In the genomic region with DNA sequence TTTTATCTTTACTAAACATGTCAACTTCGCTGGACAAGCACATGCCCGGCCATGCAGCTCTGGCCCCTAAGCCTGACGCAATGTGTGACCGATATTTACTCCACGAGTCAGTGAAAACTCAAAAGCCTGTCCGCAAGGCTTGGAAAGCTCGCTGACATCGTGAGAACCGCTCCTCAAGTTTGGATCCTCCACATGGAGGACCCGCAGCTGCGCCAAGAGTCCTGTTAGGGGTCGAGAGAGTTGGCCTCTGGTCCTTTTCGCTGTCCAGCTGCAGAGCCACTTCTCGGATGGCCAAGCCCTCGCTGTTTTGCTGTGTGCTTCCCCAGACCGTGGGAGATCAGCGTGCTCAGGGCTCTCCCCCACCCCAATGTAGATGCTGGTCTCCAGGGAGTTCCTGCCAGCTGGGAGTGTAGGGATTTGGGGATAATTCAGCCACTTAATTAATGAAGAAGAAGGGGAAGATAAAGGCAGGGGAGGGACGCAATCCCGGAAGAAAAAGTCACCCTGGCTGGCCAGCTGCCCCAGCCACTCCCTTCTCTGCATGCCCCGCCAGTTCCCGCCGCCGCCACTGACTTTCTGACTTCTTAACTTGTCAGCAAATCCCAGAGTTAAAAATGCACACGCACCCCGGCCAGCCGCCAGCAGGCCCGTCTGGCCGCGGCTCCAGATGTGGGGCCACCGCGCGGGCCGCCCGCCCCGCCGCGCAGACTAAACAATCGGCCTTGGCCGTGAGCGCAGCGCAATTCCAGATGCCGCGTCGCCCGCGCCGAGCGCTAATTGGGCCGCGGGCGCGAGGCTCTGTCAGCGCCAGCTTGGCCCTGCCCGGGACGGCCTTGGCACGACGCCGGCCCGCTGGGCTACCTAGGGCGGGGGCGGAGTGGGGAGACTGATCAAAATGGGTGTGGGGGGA, we compare ENCODE assay signal across 8 mouse cellular contexts. TPM values are rescaled to one million over a fixed set of nuclear protein-coding genes. Genes with fewer than 3 reads are reported as not detected.
A peak's percentile ranks its signal among the peaks of the same experiment; 100 is the strongest.
DNase-seq lines count a peak whose midpoint lies in the region; ATAC-seq and TF ChIP-seq lines count a peak whose summit lies in the region.

No protein-coding gene starts in this region.

- 2% methylated on average over 61 of the region's 61 CpGs for WGBS in forebrain, embryonic 16.5 days
- WGBS in hindbrain, embryonic 10.5 days, result 2% methylated on average over 61 of the region's 61 CpGs

- H3K9me3 ChIP-seq in ES-Bruce4 (replicated peaks; ENCODE audit: control insufficient read depth, insufficient read depth, low read length, poor library complexity, severe bottlenecking), result no peaks in the 10 kb centered on the region
- no peaks in the 10 kb centered on the region for H3K9me3 ChIP-seq in forebrain, embryonic 16.5 days (ENCODE audit: control insufficient read depth, low read length)
- 0 out of 2 replicates have a peak, but pooled peaks cover 3% of the 10 kb centered on the region for H3K9me3 ChIP-seq in hindbrain, embryonic 10.5 days

- no peak overlapping the region for H3K27ac ChIP-seq in ES-Bruce4 (ENCODE audit: insufficient read depth, low read length)
- no peak overlapping the region for H3K27ac ChIP-seq in forebrain, embryonic 16.5 days (ENCODE audit: low read length)
- peak overlapping the region; percentile 87 for H3K27ac ChIP-seq in hindbrain, embryonic 10.5 days

- TF ChIP-seq POLR2A in ES-Bruce4 (IDR thresholded peaks at IDR 0.05; ENCODE audit: insufficient read depth, low read length), result no peak

- H3K9ac ChIP-seq in ES-Bruce4 (ENCODE audit: low read depth, poor library complexity, severe bottlenecking), result peak overlapping the region; percentile 51
- peak overlapping the region; percentile 58 for H3K9ac ChIP-seq in forebrain, embryonic 16.5 days (replicated peaks; ENCODE audit: low read depth, low read length)

- H3K4me1 ChIP-seq in ES-Bruce4 (ENCODE audit: control insufficient read depth, insufficient read depth, low read length), result peaks cover 2% of the 10 kb centered on the region
- H3K4me1 ChIP-seq in forebrain, embryonic 16.5 days (replicated peaks; ENCODE audit: control insufficient read depth, insufficient read depth, low read length), result peaks cover 36% of the 10 kb centered on the region
- peaks cover 49% of the 10 kb centered on the region for H3K4me1 ChIP-seq in hindbrain, embryonic 10.5 days (replicated peaks)

- H3K36me3 ChIP-seq in ES-Bruce4 (ENCODE audit: control insufficient read depth, insufficient read depth, low read length, poor library complexity, severe bottlenecking), result no peaks in the 10 kb centered on the region
- H3K36me3 ChIP-seq in forebrain, embryonic 16.5 days (ENCODE audit: control insufficient read depth, insufficient read depth), result no peaks in the 10 kb centered on the region
- no peaks in the 10 kb centered on the region for H3K36me3 ChIP-seq in hindbrain, embryonic 10.5 days

- H3K4me3 ChIP-seq in ES-Bruce4 (ENCODE audit: low read depth, low read length), result peak overlapping the region; percentile 37
- peak overlapping the region; percentile 41 for H3K4me3 ChIP-seq in forebrain, embryonic 16.5 days (replicated peaks; ENCODE audit: low read length)
- peak overlapping the region; percentile 49 for H3K4me3 ChIP-seq in hindbrain, embryonic 10.5 days

- peak overlapping the region; percentile 81 for H3K4me2 ChIP-seq in forebrain, embryonic 16.5 days (ENCODE audit: low read length)

- ATAC-seq in forebrain, embryonic 16.5 days, result peak; percentile 49

- no peak for TF ChIP-seq CTCF in ES-Bruce4 (IDR thresholded peaks at IDR 0.05; ENCODE audit: low read depth, low read length)

- H3K27me3 ChIP-seq in ES-Bruce4 (ENCODE audit: control insufficient read depth, insufficient read depth, low read length, poor library complexity, severe bottlenecking), result no peaks in the 10 kb centered on the region
- 0 out of 2 replicates have a peak, but pooled peaks cover 4% of the 10 kb centered on the region for H3K27me3 ChIP-seq in forebrain, embryonic 16.5 days (replicated peaks; ENCODE audit: control insufficient read depth, insufficient read depth, low read length)
- H3K27me3 ChIP-seq in hindbrain, embryonic 10.5 days (ENCODE audit: insufficient read depth, poor library complexity, severe bottlenecking), result peaks cover 53% of the 10 kb centered on the region

- DNase-seq in adrenal gland, postnatal 10 days, result peak; percentile 82
- peak; percentile 77 for DNase-seq in hindbrain, embryonic 10.5 days (ENCODE audit: low spot score)
- peak; percentile 13 to 19 for DNase-seq in left cerebral cortex, adult 18-20 months (ENCODE audit: low spot score in 2 of 2)
- peak; percentile 85 to 95 for DNase-seq in lung, postnatal 4 days
- DNase-seq in skeletal muscle tissue, adult 2 months (ENCODE audit: low read depth, low spot score), result peak; percentile 56
- no peak for DNase-seq in c-Kit-positive CD71-positive TER-119-positive erythroid progenitor cells, embryonic 14.5 days (ENCODE audit: low spot score)

- TF ChIP-seq EP300 in ES-Bruce4 (IDR thresholded peaks at IDR 0.05; ENCODE audit: insufficient read depth, low read depth, low read length), result no peak

RNA-seq across cellular contexts. Expression of a gene that starts 49.4 kb away (rescaled TPM):
- 44.2 and 52.3 TPM in 2 replicates for polyA plus RNA-seq in ES-Bruce4 (2011; ENCODE audit: insufficient read depth, insufficient read length, low read depth, missing spikeins)
- 10 to 100 TPM; 24.8 to 25.6 TPM for total RNA-seq in adrenal gland, postnatal 10 days (2021)
- 29.1 and 29.6 TPM in 2 replicates for polyA plus RNA-seq in forebrain, embryonic 16.5 days (2015; fragmentation: Nextera tagmentation; extraction: Ambion mirVana)
- polyA plus RNA-seq in hindbrain, embryonic 10.5 days (2016; fragmentation: Nextera tagmentation; extraction: Ambion mirVana), result 25.1 and 29.4 TPM in 2 replicates
- 10 to 100 TPM; 47.6 to 47.8 TPM for total RNA-seq in left cerebral cortex, adult 18-20 months (2021)
